Mouse (Mus musculus): ENCODE results near the gene Ncs1.

DNA sequence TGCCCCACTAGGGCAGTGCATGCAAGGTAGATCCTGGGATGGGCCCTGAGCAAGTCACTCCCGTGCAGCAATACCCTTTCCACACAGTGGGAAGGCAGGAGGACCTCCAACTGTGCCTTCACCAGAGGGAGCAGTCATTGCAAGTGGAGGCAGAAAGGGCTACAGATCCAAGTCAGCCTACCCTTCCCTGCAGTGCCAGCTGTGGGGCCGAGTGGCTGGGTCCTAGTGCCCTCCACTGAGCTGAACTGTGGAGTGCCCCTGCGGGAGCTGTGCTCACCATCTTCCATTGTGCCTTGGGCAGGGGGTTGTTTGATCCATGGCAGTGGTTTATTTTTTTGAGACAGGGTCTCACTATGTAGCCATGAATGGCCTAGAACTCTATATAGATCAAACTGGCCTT lies 34.4 kb upstream of the Ncs1 start:
- TF ChIP-seq GATA1 (IDR thresholded peaks at IDR 0.05; ENCODE audit: borderline replicate concordance, low read length) = no peak
- no peak for TF ChIP-seq FLI1 (IDR thresholded peaks at IDR 0.05; ENCODE audit: low read length)
